Mouse (Mus musculus) MEL (cell line): ENCODE measurements around the gene Tprg. TPM values are rescaled to one million over a fixed set of nuclear protein-coding genes. Genes with fewer than 3 reads are reported as not detected.

Experiments used
- DNase-seq: peaks from one replicate; pipeline ENCODE4 v3.0.0; 2011; ENCODE audit warnings: low read depth, low spot score
- H3K27ac ChIP-seq: 2 replicates; pipeline ENCODE4 v1.5.1; 2012; ENCODE audit warnings: low read depth, mild to moderate bottlenecking, control low read depth, low read length, moderate library complexity; ENCODE audit not compliant: control insufficient read depth
- H3K27me3 ChIP-seq, 2 experiments: fragments of 150-350 bp in 1 of 2; sonication (generic) in 1 of 2; 2 replicates each; pipeline ENCODE4 v1.6.1; 2012; ENCODE audit warnings: low read length in 2 of 2, mild to moderate bottlenecking in 2 of 2, improper control_type of control experiment in 1 of 2, moderate library complexity in 1 of 2; ENCODE audit not compliant: insufficient read depth in 2 of 2, control insufficient read depth in 1 of 2
- H3K36me3 ChIP-seq, 2 experiments: 2 replicates each; pipeline ENCODE4 v1.6.1; 2012 to 2014; ENCODE audit warnings: low read length in 2 of 2, improper control_type of control experiment in 1 of 2, inconsistent platforms in 1 of 2, mild to moderate bottlenecking in 1 of 2; ENCODE audit not compliant: insufficient read depth in 2 of 2, control insufficient read depth in 1 of 2
- H3K4me1 ChIP-seq, 2 experiments: fragments of 150-350 bp in 1 of 2; sonication (generic) in 1 of 2; 2 replicates each; pipeline ENCODE4 v1.6.1; 2012; ENCODE audit warnings: low read length in 2 of 2, improper control_type of control experiment in 1 of 2, mild to moderate bottlenecking in 1 of 2; ENCODE audit not compliant: insufficient read depth in 2 of 2, control insufficient read depth in 1 of 2
- H3K4me3 ChIP-seq, 2 experiments: fragments of 150-350 bp in 1 of 2; sonication (generic) in 1 of 2; 2 replicates each; pipeline ENCODE4 v1.5.1; 2012; ENCODE audit warnings: low read depth in 2 of 2, low read length in 2 of 2, mild to moderate bottlenecking in 2 of 2, moderate library complexity in 2 of 2, control low read depth in 1 of 2, improper control_type of control experiment in 1 of 2; ENCODE audit not compliant: control insufficient read depth in 1 of 2, insufficient read depth in 1 of 2
- H3K79me2 ChIP-seq: 2 replicates; pipeline ENCODE4 v1.6.1; 2012; ENCODE audit warnings: mild to moderate bottlenecking, low read length, moderate library complexity; ENCODE audit not compliant: control insufficient read depth, poor library complexity, insufficient read depth
- H3K9ac ChIP-seq: 2 replicates; pipeline ENCODE4 v1.6.1; 2012; ENCODE audit warnings: low read depth, mild to moderate bottlenecking, control low read depth, low read length, moderate library complexity; ENCODE audit not compliant: control insufficient read depth, poor library complexity, severe bottlenecking
- H3K9me3 ChIP-seq: fragments of 150-350 bp; sonication (generic); replicated peaks from 2 replicates; pipeline ENCODE4 v1.6.1; 2012; ENCODE audit warnings: mild to moderate bottlenecking, low read length, improper control_type of control experiment, moderate library complexity; ENCODE audit not compliant: insufficient read depth
- BHLHE40 ChIP-seq: IDR thresholded peaks from 2 replicates; pipeline ENCODE4 v1.6.1; 2012; ENCODE audit warnings: low read depth, mild to moderate bottlenecking, inconsistent platforms, low read length, improper control_type of control experiment, borderline replicate concordance
- CTCF ChIP-seq, 3 experiments: IDR thresholded peaks in 2 of 3; conservative IDR thresholded peaks in 1 of 3; 2 replicates each; pipeline ENCODE4 v1.5.1; 2011 to 2012; ENCODE audit warnings: low read length in 3 of 3, low read depth in 2 of 3, mild to moderate bottlenecking in 2 of 3, improper control_type of control experiment in 1 of 3, inconsistent platforms in 1 of 3, mixed read lengths in 1 of 3, moderate library complexity in 1 of 3; ENCODE audit not compliant: control insufficient read depth in 1 of 3, insufficient read depth in 1 of 3, poor library complexity in 1 of 3, severe bottlenecking in 1 of 3
- E2F4 ChIP-seq: IDR thresholded peaks from 2 replicates; pipeline ENCODE4 v1.6.1; 2011; ENCODE audit warnings: low read depth, low read length, improper control_type of control experiment, borderline replicate concordance
- GABPA ChIP-seq: IDR thresholded peaks from 2 replicates; pipeline ENCODE4 v1.6.1; 2012; ENCODE audit warnings: low read depth, mild to moderate bottlenecking, inconsistent platforms, low read length, improper control_type of control experiment, moderate library complexity
- JUND ChIP-seq: IDR thresholded peaks from 2 replicates; pipeline ENCODE4 v1.6.1; 2011; ENCODE audit warnings: low read depth, mild to moderate bottlenecking, improper control_type of control experiment, low read length
- KAT2A ChIP-seq: conservative IDR thresholded peaks from 2 replicates; pipeline ENCODE4 v1.6.1; 2012; ENCODE audit warnings: low read depth, low read length, improper control_type of control experiment, inconsistent platforms
- MAFK ChIP-seq: IDR thresholded peaks from 2 replicates; pipeline ENCODE4 v1.6.1; 2011; ENCODE audit warnings: low read depth, mild to moderate bottlenecking, low read length, improper control_type of control experiment, borderline replicate concordance
- MAZ ChIP-seq: IDR thresholded peaks from 2 replicates; pipeline ENCODE4 v1.6.1; 2012; ENCODE audit warnings: low read depth, mild to moderate bottlenecking, inconsistent platforms, low read length, improper control_type of control experiment
- MEF2A ChIP-seq: IDR thresholded peaks from 2 replicates; pipeline ENCODE4 v1.6.1; 2014; ENCODE audit warnings: low read depth, mild to moderate bottlenecking, inconsistent platforms, low read length, improper control_type of control experiment; ENCODE audit not compliant: poor library complexity, insufficient replicate concordance, severe bottlenecking; ENCODE audit errors: extremely low read depth
- MYB ChIP-seq: IDR thresholded peaks from 2 replicates; pipeline ENCODE4 v1.6.1; 2011; ENCODE audit warnings: mild to moderate bottlenecking, low read depth, low read length, improper control_type of control experiment
- MYC ChIP-seq: IDR thresholded peaks from 2 replicates; pipeline ENCODE4 v1.6.1; 2011; ENCODE audit warnings: low read depth, mild to moderate bottlenecking, low read length, improper control_type of control experiment, moderate library complexity
- NELFE ChIP-seq: IDR thresholded peaks from 2 replicates; pipeline ENCODE4 v1.6.1; 2011; ENCODE audit warnings: low read depth, low read length, improper control_type of control experiment
- POLR2AphosphoS5 ChIP-seq: IDR thresholded peaks from 2 replicates; pipeline ENCODE4 v1.6.1; 2012; ENCODE audit warnings: low read depth, borderline replicate concordance, mild to moderate bottlenecking, inconsistent platforms, low read length, moderate library complexity, mixed read lengths
- RAD21 ChIP-seq: IDR thresholded peaks from 2 replicates; pipeline ENCODE4 v1.6.1; 2011; ENCODE audit warnings: mild to moderate bottlenecking, low read depth, low read length, improper control_type of control experiment
- RCOR1 ChIP-seq: IDR thresholded peaks from 2 replicates; pipeline ENCODE4 v1.6.1; 2012; ENCODE audit warnings: low read depth, mild to moderate bottlenecking, inconsistent platforms, low read length, improper control_type of control experiment
- SIN3A ChIP-seq: IDR thresholded peaks from 2 replicates; pipeline ENCODE4 v1.6.1; 2012; ENCODE audit warnings: low read length, improper control_type of control experiment, inconsistent platforms
- SMC3 ChIP-seq: IDR thresholded peaks from 2 replicates; pipeline ENCODE4 v1.6.1; 2011; ENCODE audit warnings: low read depth, low read length, improper control_type of control experiment
- TAL1 ChIP-seq: IDR thresholded peaks from 2 replicates; pipeline ENCODE4 v1.6.1; 2012; ENCODE audit warnings: mild to moderate bottlenecking, inconsistent platforms, low read length, moderate library complexity, mixed read lengths
- TCF12 ChIP-seq: IDR thresholded peaks from 2 replicates; pipeline ENCODE4 v1.6.1; 2014; ENCODE audit warnings: low read depth, mild to moderate bottlenecking, inconsistent platforms, low read length, improper control_type of control experiment, moderate library complexity
- polyA plus RNA-seq, 2 experiments: library from polyadenylated mRNA; stranded (reverse) in 1 of 2; unstranded in 1 of 2; fragments of >175 nt in 1 of 2; fragments of >200 nt in 1 of 2; gene quantifications; 2 replicates each; pipeline versions ENCODE4 v1.2.1 to v1.2.4; 2012; ENCODE audit warnings: low replicate concordance in 2 of 2, low read depth in 1 of 2; ENCODE audit not compliant: insufficient read length in 2 of 2, insufficient read depth in 1 of 2, missing spikeins in 1 of 2
- total RNA-seq: library from RNA; depleted of rRNA; stranded (reverse); fragments of 300-350 nt; gene quantifications from 2 replicates; pipeline ENCODE4 v1.2.3, GENCODE M21; 2012

Gene Tprg
- total and polyA plus RNA-seq, 3 experiments = not detected

GRCm38 (mm10) chr16:25376720-25377373, 90.2 kb downstream of the Tprg start:
- peak in 2 of 3 experiments; percentile 2 to 5; a peak in 1 of 6 replicates for TF ChIP-seq CTCF (IDR thresholded peaks at IDR 0.05 in 2 of 3, conservative IDR thresholded peaks at IDR 0.05 in 1 of 3; ENCODE audit: control insufficient read depth in 1 of 3, insufficient read depth in 1 of 3, low read depth in 2 of 3, low read length in 3 of 3, poor library complexity in 1 of 3, severe bottlenecking in 1 of 3)
- no peak for TF ChIP-seq MYC
- TF ChIP-seq NELFE = no peak
- TF ChIP-seq KAT2A = no peak
- Histone ChIP-seq H3K4me3 (no peak overlapping the region), H3K79me2 (no peaks in the 10 kb centered on the region), H3K27me3 (no peaks in the 10 kb centered on the region), H3K4me1 (no peaks in the 10 kb centered on the region), H3K9ac (no peak overlapping the region), H3K36me3 (no peaks in the 10 kb centered on the region), H3K9me3 (no peaks in the 10 kb centered on the region), H3K27ac (no peak overlapping the region)
- peak; percentile 2 for DNase-seq

DNA sequence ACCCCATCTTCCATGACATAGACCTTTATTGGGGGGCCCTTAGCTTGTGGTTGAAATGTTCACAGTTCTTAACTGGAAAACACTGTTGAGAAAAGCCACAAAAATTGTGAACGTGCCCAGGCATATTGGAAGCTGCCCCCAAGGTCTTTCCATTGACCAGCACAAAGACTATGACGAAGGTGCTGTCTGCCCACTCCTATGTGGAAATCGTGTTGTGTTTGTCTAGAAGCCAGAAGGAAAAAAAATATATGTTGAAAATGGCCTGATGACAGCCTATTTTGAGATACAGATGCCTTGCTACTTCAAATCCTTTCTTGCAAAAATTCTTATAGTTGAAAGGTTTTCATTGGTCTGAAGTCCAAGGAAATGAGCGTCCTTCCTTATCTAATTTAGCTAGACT, 91.1 kb downstream of the Tprg start:
- H3K79me2 ChIP-seq = no peaks in the 10 kb centered on the region
- TF ChIP-seq MYB (no peak), MAZ (no peak), JUND (no peak), RCOR1 (no peak), TCF12 (no peak), SIN3A (no peak)
- no peaks in the 10 kb centered on the region for H3K9me3 ChIP-seq
- H3K36me3 ChIP-seq = no peaks in the 10 kb centered on the region
- H3K4me3 ChIP-seq = no peak overlapping the region
- no peak overlapping the region for H3K27ac ChIP-seq
- no peak for DNase-seq
- no peak overlapping the region for H3K9ac ChIP-seq
- no peaks in the 10 kb centered on the region for H3K4me1 ChIP-seq
- H3K27me3 ChIP-seq = no peaks in the 10 kb centered on the region

DNA sequence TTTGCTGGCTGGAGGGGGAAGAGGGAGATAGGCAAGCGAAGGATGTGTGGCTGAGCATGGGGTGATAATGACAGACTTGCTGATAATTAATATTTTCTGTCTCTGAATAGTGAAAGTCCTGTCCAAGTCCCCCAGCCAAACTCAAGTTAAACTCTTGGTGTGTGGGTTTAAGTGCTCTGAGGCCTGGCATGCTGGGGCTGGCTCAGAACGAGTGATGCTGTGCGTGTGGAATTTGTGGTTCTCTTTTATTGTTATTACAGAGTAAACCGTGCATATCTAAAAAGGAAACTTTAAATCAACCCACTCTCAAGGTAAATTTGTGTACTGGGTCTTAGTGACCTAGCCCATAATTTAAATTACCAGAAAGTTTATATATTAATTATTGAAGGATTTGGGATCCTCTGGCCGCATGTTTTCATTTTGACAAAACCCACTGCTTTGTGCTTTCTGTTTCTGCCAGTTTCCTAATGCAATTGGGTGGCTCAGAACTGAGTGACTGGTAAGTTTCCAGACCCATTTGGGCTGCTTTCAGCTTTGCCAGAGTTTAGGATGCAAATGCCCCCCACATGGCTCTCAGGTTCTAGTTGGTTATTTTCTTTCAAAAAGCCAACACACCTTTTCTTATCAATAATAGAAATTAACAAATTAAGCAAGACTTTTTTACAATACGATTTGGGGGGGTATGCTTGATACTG, 99.0 kb downstream of the Tprg start:
- H3K4me1 ChIP-seq = no peaks in the 10 kb centered on the region
- H3K27ac ChIP-seq = no peak overlapping the region
- no peak overlapping the region for H3K9ac ChIP-seq
- no peaks in the 10 kb centered on the region for H3K36me3 ChIP-seq
- no peaks in the 10 kb centered on the region for H3K79me2 ChIP-seq
- no peak overlapping the region for H3K4me3 ChIP-seq
- H3K9me3 ChIP-seq = no peaks in the 10 kb centered on the region
- no peak for DNase-seq
- no peaks in the 10 kb centered on the region for H3K27me3 ChIP-seq
- TF ChIP-seq NELFE (no peak), MEF2A (no peak), MYB (no peak), RAD21 (no peak), JUND (no peak), MYC (no peak), GABPA (no peak), E2F4 (no peak), MAFK (no peak), BHLHE40 (no peak), SMC3 (no peak), POLR2AphosphoS5 (no peak), TAL1 (no peak)
